Mouse (Mus musculus) embryo, embryonic 10 days (tissue): ENCODE measurements around the gene Rps5.
A peak's percentile ranks its signal among the peaks of the same experiment; 100 is the strongest.
"Not testable (repeated sequence)": the region's sequence is repeated elsewhere in the genome, so short reads cannot be mapped to it uniquely, and the experiment has no call there.

Source experiments
- DNase-seq: peaks from one replicate; pipeline ENCODE4 v3.0.0-alpha.2; 2015; ENCODE audit warnings: low spot score

Gene Rps5

GRCm38 (mm10) chr7:12921705-12922465, at the start of gene Rps5:
Gene Rps5 (plus strand): TSS chr7:12922290.
- DNase-seq: peak; percentile 100

- DNase-seq: peak; percentile 41
Observed at GRCm38 (mm10) chr7:12874301-12874700, 47.8 kb upstream of the Rps5 start.

- no peak for DNase-seq
Observed at GRCm38 (mm10) chr7:12880036-12880435, 42.1 kb upstream of the Rps5 start.

- not testable (repeated sequence) for DNase-seq
Observed at GRCm38 (mm10) chr7:12880497-12880896, 41.6 kb upstream of the Rps5 start.

GRCm38 (mm10) chr7:12880911-12881660, 41.0 kb upstream of the Rps5 start, which contains the start of gene Zfp128:
Gene Zfp128 (plus strand): TSS chr7:12881177.
- DNase-seq: peak; percentile 100

GRCm38 (mm10) chr7:12886563-12887266, 35.4 kb upstream of the Rps5 start:
- no peak for DNase-seq

GRCm38 (mm10) chr7:12887585-12887984, 34.5 kb upstream of the Rps5 start:
- no peak for DNase-seq

- no peak for DNase-seq
Observed at GRCm38 (mm10) chr7:12890928-12891327, 31.2 kb upstream of the Rps5 start.

GRCm38 (mm10) chr7:12891334-12891733, 30.8 kb upstream of the Rps5 start:
- DNase-seq: no peak

- peak; percentile 98 for DNase-seq
Observed at GRCm38 (mm10) chr7:12897655-12898410, 24.3 kb upstream of the Rps5 start, which contains the start of gene Zscan22. Gene Zscan22 (plus strand): TSS chr7:12897815.

GRCm38 (mm10) chr7:12901517-12901916, 20.6 kb upstream of the Rps5 start:
- no peak for DNase-seq

GRCm38 (mm10) chr7:12903623-12904022, 18.5 kb upstream of the Rps5 start:
- DNase-seq: peak; percentile 17

GRCm38 (mm10) chr7:12905146-12905545, 16.9 kb upstream of the Rps5 start:
- DNase-seq: no peak

- DNase-seq: peak; percentile 75
Observed at GRCm38 (mm10) chr7:12909498-12909962, 12.6 kb upstream of the Rps5 start.

- peak; percentile 81 for DNase-seq
Observed at GRCm38 (mm10) chr7:12910181-12910668, 11.9 kb upstream of the Rps5 start.

- peak; percentile 47 for DNase-seq
Observed at GRCm38 (mm10) chr7:12913556-12913955, 8.5 kb upstream of the Rps5 start.

- DNase-seq: not testable (repeated sequence)
Observed at GRCm38 (mm10) chr7:12920495-12920894, 1.6 kb upstream of the Rps5 start.

GRCm38 (mm10) chr7:12921318-12921704, 779 bp upstream of the Rps5 start:
- peak; percentile 13 for DNase-seq

GRCm38 (mm10) chr7:12922729-12923128, 639 bp downstream of the Rps5 start:
- no peak for DNase-seq

- no peak for DNase-seq
Observed at GRCm38 (mm10) chr7:12926316-12926715, 4.2 kb downstream of the Rps5 start.

GRCm38 (mm10) chr7:12927191-12927680, 5.1 kb downstream of the Rps5 start, which contains the start of gene Rnf225:
Gene Rnf225 (plus strand): TSS chr7:12927416.
- DNase-seq: peak; percentile 32
